Mouse (Mus musculus) stomach, embryonic 14.5 days (tissue): Measurements from ENCODE around the gene Ncoa6. TPM values are rescaled to one million over a fixed set of nuclear protein-coding genes. Genes with fewer than 3 reads are reported as not detected.

Experiments used
- ATAC-seq: fragments of 200-750 bp; cut with Nextera tagmentation; 2 replicates; pipeline ENCODE4 v1.8.0; 2017; ENCODE audit warnings: low read depth, moderate TSS enrichment; ENCODE audit not compliant: insufficient number of reproducible peaks, insufficient read depth, low FRiP score
- H3K27ac ChIP-seq: fragments of 300-500 bp; sonication (generic); 2 replicates; pipeline ENCODE4 v1.5.1; 2014; ENCODE audit warnings: mild to moderate bottlenecking, low read length, moderate library complexity, mixed read lengths
- H3K27me3 ChIP-seq: fragments of 300-500 bp; sonication (generic); 2 replicates; pipeline ENCODE4 v1.6.1; 2014; ENCODE audit warnings: low read length, control low read depth, mixed read lengths; ENCODE audit not compliant: control insufficient read depth, insufficient read depth
- H3K36me3 ChIP-seq: fragments of 300-500 bp; sonication (generic); 2 replicates; pipeline ENCODE4 v1.6.1; 2014; ENCODE audit warnings: mild to moderate bottlenecking, control low read depth, low read length, moderate library complexity, mixed read lengths; ENCODE audit not compliant: control insufficient read depth, insufficient read depth
- H3K4me1 ChIP-seq: fragments of 300-500 bp; sonication (generic); 2 replicates; pipeline ENCODE4 v1.6.1; 2014; ENCODE audit warnings: low read length, control low read depth, mixed read lengths; ENCODE audit not compliant: control insufficient read depth, insufficient read depth
- H3K4me2 ChIP-seq: fragments of 300-500 bp; sonication (generic); replicated peaks from 2 replicates; pipeline ENCODE4 v1.6.1; 2014; ENCODE audit warnings: low read depth, low read length, control low read depth
- H3K4me3 ChIP-seq: fragments of 300-500 bp; sonication (generic); 2 replicates; pipeline ENCODE4 v1.5.1; 2014; ENCODE audit warnings: low read depth, low read length, control low read depth
- H3K9ac ChIP-seq: fragments of 300-500 bp; sonication (generic); replicated peaks from 2 replicates; pipeline ENCODE4 v1.6.1; 2014; ENCODE audit warnings: low read depth, mild to moderate bottlenecking, control low read depth, low read length, moderate library complexity, mixed read lengths
- H3K9me3 ChIP-seq: fragments of 300-500 bp; sonication (generic); 2 replicates; pipeline ENCODE4 v1.6.1; 2016; ENCODE audit warnings: low read depth, low read length, control low read depth; ENCODE audit not compliant: control insufficient read depth
- WGBS: fragments of 180-500 bp; shearing (Covaris S2); extraction: QIAGEN DNeasy Blood & Tissue Kit; methylation state at CpG from one replicate; pipeline ENCODE4 v1.1.7; 2014; 5-methylcytosine and 5-hydroxymethylcytosine counted together
- polyA plus RNA-seq: library from polyadenylated mRNA; unstranded; fragments of >200 nt; fragmentation: Nextera tagmentation; extraction: Ambion mirVana; gene quantifications from 2 replicates; pipeline ENCODE4 v1.2.1, GENCODE M21; 2014

Ncoa6 gene
- 33.4 and 35.6 TPM in 2 replicates for polyA plus RNA-seq

DNA sequence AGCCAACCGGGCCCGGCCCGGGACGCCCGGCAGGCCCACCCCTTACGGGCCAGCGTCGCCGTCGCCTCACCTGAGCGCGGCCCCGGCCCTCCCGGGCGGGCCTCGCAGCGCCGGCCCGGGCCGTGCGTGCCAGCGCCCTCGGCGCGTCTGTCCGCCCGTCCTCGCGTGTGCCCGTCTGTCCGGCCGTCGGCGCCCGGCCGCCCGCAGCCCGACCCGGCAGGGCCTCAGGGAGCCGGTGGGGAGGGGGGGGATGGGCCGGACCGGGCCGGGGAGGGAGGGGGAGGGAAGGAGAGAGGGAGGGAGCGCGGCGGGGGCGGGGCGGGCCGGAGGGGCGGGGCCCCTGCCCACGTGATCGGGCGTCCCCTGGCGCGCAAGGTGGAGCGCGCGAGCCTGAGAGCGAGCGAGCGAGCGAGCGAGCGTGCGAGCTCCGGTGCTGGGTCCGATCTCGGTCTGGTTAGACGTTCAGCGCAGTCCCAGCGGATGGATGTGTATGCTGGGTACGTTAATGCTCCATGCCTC is at the start of gene Ncoa6:
Gene Ncoa6, minus strand, starts transcription at position 325 of the 519 bp plus-strand sequence.
- Histone ChIP-seq H3K9me3 (no peaks in the 10 kb centered on the region), H3K36me3 (no peaks in the 10 kb centered on the region), H3K4me2 (peak within 1 kb of the TSS; percentile 67), H3K27me3 (no peaks in the 10 kb centered on the region), H3K27ac (peak within 1 kb of the TSS; percentile 88), H3K9ac (peak within 1 kb of the TSS; percentile 99), H3K4me3 (peak within 1 kb of the TSS; percentile 81), H3K4me1 (peaks cover 21% of the 10 kb centered on the region)
- 0% methylated on average over 30 of the region's 72 CpGs for WGBS
- peak; percentile 90 for ATAC-seq

DNA sequence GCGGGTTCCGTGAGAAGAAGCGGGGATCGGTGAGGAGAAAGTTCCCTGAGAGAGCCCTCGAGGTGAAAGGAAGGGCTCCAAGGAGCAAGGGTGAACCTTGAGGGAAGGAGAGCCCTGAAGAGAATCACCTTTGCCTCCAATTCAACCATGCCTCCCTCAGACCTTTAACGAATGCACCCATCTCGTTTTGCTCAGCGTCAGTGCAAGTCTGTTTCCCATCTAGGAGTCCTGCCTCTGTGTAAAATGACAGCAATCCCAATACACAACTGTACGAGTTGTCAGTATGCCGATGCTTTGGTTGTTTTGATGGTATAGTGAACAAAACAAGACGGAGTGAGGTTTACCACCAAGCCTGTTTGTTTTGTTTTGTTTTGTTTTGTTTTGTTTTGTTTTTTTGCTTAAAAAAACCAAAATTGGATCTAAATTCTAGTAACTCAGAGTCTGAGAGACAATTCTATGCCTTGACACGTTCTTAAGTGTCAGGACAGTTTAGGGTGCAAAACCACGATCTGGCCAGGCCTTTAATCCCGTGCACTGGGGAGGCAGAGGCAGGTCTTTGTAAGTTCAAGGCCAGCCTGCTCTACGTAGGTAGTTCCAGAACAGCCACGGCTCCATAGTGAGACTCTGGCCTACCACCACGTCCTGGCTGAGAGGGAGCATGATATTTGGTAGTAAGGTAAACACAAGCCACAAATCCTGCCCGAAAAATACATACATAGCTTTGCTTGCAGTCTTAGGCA is 45.0 kb upstream of the Ncoa6 start:
- H3K4me3 ChIP-seq = peak overlapping the region; percentile 49
- WGBS = 24% methylated on average over 18 of the region's 18 CpGs
- no peaks in the 10 kb centered on the region for H3K9me3 ChIP-seq
- H3K27ac ChIP-seq = no peak overlapping the region
- ATAC-seq = no peak
- H3K27me3 ChIP-seq = no peaks in the 10 kb centered on the region
- peak overlapping the region; percentile 22 for H3K9ac ChIP-seq
- no peaks in the 10 kb centered on the region for H3K4me1 ChIP-seq
- peak overlapping the region; percentile 76 for H3K4me2 ChIP-seq
- H3K36me3 ChIP-seq = no peaks in the 10 kb centered on the region

DNA sequence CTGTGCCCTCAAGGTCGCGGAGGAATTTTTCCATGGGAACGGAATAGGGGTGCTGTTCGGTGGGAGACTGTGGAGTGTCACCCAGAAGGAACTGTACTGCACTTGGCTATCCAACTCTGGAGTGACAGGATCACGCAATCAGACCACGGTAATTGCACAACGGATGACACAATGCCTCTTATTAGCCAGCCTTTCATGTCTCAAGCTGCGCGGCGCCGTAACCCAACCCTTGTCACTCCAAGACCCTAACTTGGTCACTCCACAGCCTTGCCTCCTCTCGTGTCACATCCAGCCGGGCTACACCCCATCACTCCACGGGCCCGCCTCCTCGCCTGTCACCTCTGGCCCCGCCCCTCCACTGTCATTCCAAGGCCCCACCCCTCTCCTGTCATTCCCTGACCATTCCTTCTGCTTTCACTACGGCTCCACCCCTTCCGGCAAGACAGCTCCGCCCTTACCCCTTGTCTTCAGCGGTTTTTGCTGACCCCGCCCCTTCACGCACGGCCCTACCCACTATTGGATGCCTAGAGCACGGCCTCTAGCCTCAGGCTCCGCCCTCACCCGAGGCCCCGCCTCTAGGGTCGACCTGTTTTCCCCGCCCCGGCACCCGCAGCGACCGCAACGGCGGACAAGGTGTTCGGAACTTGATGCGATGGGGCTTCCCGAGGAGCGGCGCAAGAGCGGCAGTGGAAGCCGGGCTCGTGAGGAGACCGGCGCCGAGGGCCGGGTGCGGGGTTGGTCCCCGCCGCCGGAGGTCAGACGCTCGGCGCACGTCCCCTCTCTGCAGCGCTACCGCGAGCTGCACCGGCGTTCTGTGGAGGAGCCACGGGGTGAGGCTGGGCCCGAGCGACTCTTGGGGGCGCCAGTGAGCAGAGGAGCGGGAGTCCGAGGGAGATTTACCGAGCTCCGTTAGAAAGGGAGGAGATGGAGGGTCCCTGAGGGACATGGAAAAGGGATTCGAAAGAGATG is 44.0 kb upstream of the Ncoa6 start, which contains the start of the genes Acss2 and Ggt7:
Gene Acss2, plus strand, starts transcription at position 494 of the 969 bp plus-strand sequence.
Gene Ggt7, minus strand, starts transcription at position 783 of the 969 bp plus-strand sequence.
- Histone ChIP-seq H3K27me3 (no peaks in the 10 kb centered on the region), H3K9me3 (no peaks in the 10 kb centered on the region), H3K4me1 (no peaks in the 10 kb centered on the region), H3K27ac (no peak within 1 kb of the TSS), H3K9ac (peak within 1 kb of the TSS; percentile 22), H3K4me2 (peak within 1 kb of the TSS; percentile 76), H3K36me3 (no peaks in the 10 kb centered on the region), H3K4me3 (peak within 1 kb of the TSS; percentile 49)
- WGBS = 3% methylated on average over 70 of the region's 70 CpGs
- peak; percentile 99 for ATAC-seq

DNA sequence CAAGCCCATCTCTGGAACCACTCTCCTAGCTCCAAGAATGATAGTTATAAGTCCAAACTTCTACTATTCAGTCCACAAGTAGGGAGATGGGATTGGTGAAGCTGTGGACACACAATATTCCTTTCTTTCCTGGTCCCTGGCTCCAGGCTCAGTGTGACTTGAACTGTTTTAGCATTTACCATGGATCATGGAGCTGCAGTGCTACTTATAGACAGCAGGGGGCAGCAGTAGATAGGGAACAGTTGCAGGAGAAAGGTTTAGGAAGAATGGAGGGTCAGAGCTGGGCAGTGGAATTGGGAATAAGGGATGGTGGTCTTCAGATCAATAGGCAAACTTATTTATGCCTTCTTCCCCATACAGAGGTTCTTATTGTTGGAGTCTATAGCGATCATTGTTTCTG is 42.2 kb upstream of the Ncoa6 start:
- Histone ChIP-seq H3K9ac (no peak overlapping the region), H3K27me3 (no peaks in the 10 kb centered on the region), H3K4me2 (no peak overlapping the region), H3K4me3 (no peak overlapping the region), H3K9me3 (no peaks in the 10 kb centered on the region), H3K27ac (no peak overlapping the region), H3K4me1 (no peaks in the 10 kb centered on the region), H3K36me3 (no peaks in the 10 kb centered on the region)
- ATAC-seq = no peak
- WGBS = 9% methylated on average over 1 of the region's 1 CpGs

DNA sequence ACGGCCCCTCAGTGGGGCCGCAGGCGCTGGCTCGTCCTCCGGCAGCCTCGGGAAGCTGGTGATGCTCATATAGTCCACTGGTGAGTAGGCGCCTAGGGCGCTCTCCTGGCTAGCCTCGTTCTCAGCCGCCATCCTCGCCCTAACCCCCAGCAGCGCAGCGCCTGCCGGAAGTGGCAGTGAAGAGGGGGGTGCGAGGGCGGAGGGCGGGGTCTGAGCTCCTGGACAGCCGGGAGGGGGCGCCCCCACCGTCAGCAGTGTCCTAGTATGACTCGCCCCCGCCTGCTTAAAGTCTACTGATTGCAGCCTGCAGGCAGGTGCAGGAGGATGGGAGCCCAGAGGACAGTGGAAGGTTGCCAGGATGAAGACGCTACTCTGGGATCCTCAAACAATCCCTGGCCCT is 41.0 kb upstream of the Ncoa6 start:
- 1% methylated on average over 23 of the region's 23 CpGs for WGBS
- H3K9me3 ChIP-seq = no peaks in the 10 kb centered on the region
- peak overlapping the region; percentile 18; the same call in 1 of the 2 replicates for H3K9ac ChIP-seq

DNA sequence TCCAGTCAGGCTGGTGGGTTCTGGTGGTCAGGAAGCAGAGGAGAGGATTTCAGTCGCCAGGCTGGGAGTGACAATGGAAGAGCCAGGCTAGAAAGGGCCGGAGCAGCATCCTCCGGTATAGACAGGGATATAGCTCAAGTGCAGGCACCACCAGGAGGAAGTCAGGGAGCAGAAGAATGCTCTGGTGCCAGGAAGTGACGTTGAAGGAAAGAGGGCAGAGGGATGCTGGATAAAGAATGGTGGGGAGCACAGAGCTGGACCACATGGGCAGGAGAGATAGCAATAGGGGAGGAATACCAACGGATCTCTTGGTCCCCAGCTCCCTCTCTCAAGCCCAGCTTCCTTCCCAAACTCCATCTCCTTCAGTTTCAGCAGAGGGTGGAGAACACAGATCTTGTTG is 39.8 kb upstream of the Ncoa6 start:
- no peak for ATAC-seq
- WGBS = 58% methylated on average over 5 of the region's 5 CpGs
- no peaks in the 10 kb centered on the region for H3K36me3 ChIP-seq
- H3K9ac ChIP-seq = no peak overlapping the region
- H3K9me3 ChIP-seq = no peaks in the 10 kb centered on the region
- H3K27me3 ChIP-seq = no peaks in the 10 kb centered on the region
- H3K27ac ChIP-seq = no peak overlapping the region
- no peak overlapping the region for H3K4me2 ChIP-seq
- H3K4me3 ChIP-seq = no peak overlapping the region
- H3K4me1 ChIP-seq = no peaks in the 10 kb centered on the region

More for the DNA sequence above, 41.0 kb upstream of the Ncoa6 start:
- Histone ChIP-seq H3K4me2 (peak overlapping the region; percentile 56), H3K36me3 (no peaks in the 10 kb centered on the region), H3K4me1 (no peaks in the 10 kb centered on the region), H3K27ac (no peak overlapping the region), H3K27me3 (no peaks in the 10 kb centered on the region), H3K4me3 (peak overlapping the region; percentile 27)
- no peak for ATAC-seq

DNA sequence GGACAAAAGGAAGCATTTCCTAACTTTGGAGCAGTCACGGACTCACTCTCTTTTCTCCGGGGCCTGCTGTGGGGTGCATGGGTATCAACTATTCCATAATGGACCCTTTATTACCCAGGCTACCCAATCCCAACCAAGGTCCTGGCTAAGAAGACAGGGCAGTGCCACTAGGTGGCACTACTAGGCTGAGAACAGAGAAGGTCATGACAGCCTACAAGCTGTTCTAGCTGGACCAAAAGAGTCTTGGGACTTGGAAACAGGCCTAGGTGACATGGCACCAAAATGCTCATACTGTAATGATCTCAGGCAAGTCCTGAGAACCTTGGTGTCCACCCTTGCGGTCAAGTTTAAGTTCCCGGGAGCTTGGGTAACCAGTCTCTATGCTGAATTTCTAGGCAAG is 38.8 kb upstream of the Ncoa6 start:
- Histone ChIP-seq H3K9ac (no peak overlapping the region), H3K27ac (no peak overlapping the region), H3K27me3 (no peaks in the 10 kb centered on the region), H3K4me1 (no peaks in the 10 kb centered on the region), H3K9me3 (no peaks in the 10 kb centered on the region), H3K36me3 (no peaks in the 10 kb centered on the region), H3K4me2 (no peak overlapping the region), H3K4me3 (no peak overlapping the region)
- 46% methylated on average over 4 of the region's 4 CpGs for WGBS
- no peak for ATAC-seq
